Mouse (Mus musculus) neural tube, embryonic 15.5 days (tissue): ENCODE data around the gene Med13. TPM values are rescaled to one million over a fixed set of nuclear protein-coding genes. Genes with fewer than 3 reads are reported as not detected.

ENCODE experiments used
- ATAC-seq: fragments of 200-750 bp; cut with Nextera tagmentation; 2 replicates; pipeline ENCODE4 v1.8.0; 2017; ENCODE audit warnings: mild to moderate bottlenecking, moderate TSS enrichment, moderate library complexity; ENCODE audit not compliant: low FRiP score
- H3K27ac ChIP-seq: fragments of 300-500 bp; sonication (generic); replicated peaks from 2 replicates; pipeline ENCODE4 v1.5.1; 2015; ENCODE audit warnings: mild to moderate bottlenecking, inconsistent platforms
- H3K27me3 ChIP-seq: fragments of 300-500 bp; sonication (generic); replicated peaks from 2 replicates; pipeline ENCODE4 v1.6.1; 2015; ENCODE audit warnings: inconsistent platforms
- H3K36me3 ChIP-seq: fragments of 300-500 bp; sonication (generic); 2 replicates; pipeline ENCODE4 v1.6.1; 2015; ENCODE audit warnings: inconsistent platforms
- H3K4me1 ChIP-seq: fragments of 300-500 bp; sonication (generic); 2 replicates; pipeline ENCODE4 v1.6.1; 2015; ENCODE audit warnings: inconsistent platforms
- H3K4me2 ChIP-seq: fragments of 300-500 bp; sonication (generic); 2 replicates; pipeline ENCODE4 v1.6.1; 2015; ENCODE audit warnings: inconsistent platforms, mild to moderate bottlenecking, moderate library complexity
- H3K4me3 ChIP-seq: fragments of 300-500 bp; sonication (generic); replicated peaks from 2 replicates; pipeline ENCODE4 v1.5.1; 2015; ENCODE audit warnings: mild to moderate bottlenecking, inconsistent platforms
- H3K9ac ChIP-seq: fragments of 300-500 bp; sonication (generic); replicated peaks from 2 replicates; pipeline ENCODE4 v1.6.1; 2015; ENCODE audit warnings: mild to moderate bottlenecking, inconsistent platforms
- H3K9me3 ChIP-seq: fragments of 300-500 bp; sonication (generic); replicated peaks from 2 replicates; pipeline ENCODE4 v1.6.1; 2016; ENCODE audit warnings: inconsistent platforms
- WGBS: fragments of 180-500 bp; shearing (Covaris S2); methylation state at CpG from one replicate; pipeline ENCODE4 v1.1.7; 2015; ENCODE audit warnings: mixed read lengths; 5-methylcytosine and 5-hydroxymethylcytosine counted together
- polyA plus RNA-seq: library from polyadenylated mRNA; unstranded; fragments of >200 nt; fragmentation: Nextera tagmentation; extraction: Ambion mirVana; gene quantifications from 2 replicates; pipeline ENCODE4 v1.2.1, GENCODE M21; 2015

Med13 gene
- polyA plus RNA-seq, 1 experiment from 2014 or later, result 6.6 TPM

DNA sequence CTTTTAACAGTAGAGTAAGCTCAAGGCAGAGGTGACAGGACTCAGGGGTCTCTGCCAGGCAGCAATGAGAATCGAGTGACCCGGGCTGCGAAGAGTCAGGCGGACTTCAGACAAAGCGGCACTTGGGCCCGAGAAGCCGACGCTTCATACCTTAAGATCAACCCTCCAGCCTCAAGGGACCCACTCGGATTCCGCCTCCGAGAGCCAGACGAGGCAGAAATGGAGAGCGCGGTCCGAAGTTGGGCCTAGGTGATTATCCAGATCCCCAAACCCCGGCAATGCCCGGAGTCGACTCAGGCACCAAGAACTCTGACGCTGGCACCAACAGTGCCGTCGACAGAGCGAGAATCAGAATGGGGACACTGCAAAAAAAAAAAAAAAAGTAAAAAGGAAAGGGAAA is 100.3 kb downstream of the Med13 start:
- 0% methylated on average over 22 of the region's 22 CpGs for WGBS
- ATAC-seq, result peak; percentile 70
- H3K9ac ChIP-seq, result peak overlapping the region; percentile 88

DNA sequence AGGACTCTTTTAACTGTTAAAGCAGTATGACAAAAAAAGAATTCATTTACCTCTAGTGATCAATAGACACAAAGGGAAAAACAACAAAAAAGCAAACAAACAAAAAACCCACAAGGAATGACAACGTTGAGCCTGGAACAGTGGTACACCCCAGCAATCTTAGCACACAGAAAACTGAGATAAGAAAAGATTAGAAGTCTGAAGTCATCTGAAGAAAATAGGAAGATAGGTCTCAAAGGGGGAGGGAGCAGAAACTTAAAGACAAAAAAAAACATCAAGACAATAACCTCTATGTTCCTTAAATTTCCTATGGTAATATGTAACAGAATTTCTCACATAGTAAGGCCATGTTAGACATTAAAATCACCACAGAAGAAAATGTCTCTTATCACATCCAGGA is 104.1 kb downstream of the Med13 start:
- Histone ChIP-seq H3K4me1 (peaks cover 19% of the 10 kb centered on the region), H3K4me3 (no peak overlapping the region), H3K4me2 (no peak overlapping the region), H3K9ac (no peak overlapping the region), H3K36me3 (peaks cover 31% of the 10 kb centered on the region), H3K9me3 (no peaks in the 10 kb centered on the region), H3K27ac (no peak overlapping the region), H3K27me3 (no peaks in the 10 kb centered on the region)
- no peak for ATAC-seq
- WGBS, result 94% methylated on average over 1 of the region's 1 CpGs

More for the DNA sequence above, 100.3 kb downstream of the Med13 start:
- H3K4me1 ChIP-seq, result peaks cover 19% of the 10 kb centered on the region
- no peaks in the 10 kb centered on the region for H3K9me3 ChIP-seq
- H3K36me3 ChIP-seq, result peaks cover 9% of the 10 kb centered on the region
- H3K27ac ChIP-seq, result peak overlapping the region; percentile 85
- peak overlapping the region; percentile 73 for H3K4me3 ChIP-seq
- H3K27me3 ChIP-seq, result no peaks in the 10 kb centered on the region
- peak overlapping the region; percentile 74 for H3K4me2 ChIP-seq

DNA sequence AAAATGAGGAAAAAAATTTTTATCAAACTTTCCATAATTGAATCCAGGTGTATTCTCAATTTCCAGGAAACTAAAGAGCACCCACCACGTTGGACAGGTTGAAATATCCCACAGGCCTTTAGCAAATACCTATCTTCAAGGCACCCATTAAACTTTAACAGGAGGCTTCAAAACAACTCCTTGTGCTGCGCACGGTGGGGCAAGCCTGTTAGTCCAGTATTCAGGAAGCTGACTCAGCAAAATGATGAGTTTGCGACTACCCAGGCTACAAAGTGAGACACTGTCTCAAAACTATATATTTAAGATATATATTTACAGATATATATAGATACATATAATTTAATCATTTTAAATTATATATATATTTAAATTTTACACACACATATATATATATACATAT is 125.0 kb downstream of the Med13 start:
- no peak overlapping the region for H3K4me2 ChIP-seq
- no peak overlapping the region for H3K27ac ChIP-seq
- H3K4me3 ChIP-seq, result no peak overlapping the region
- no peaks in the 10 kb centered on the region for H3K27me3 ChIP-seq
- peaks cover 52% of the 10 kb centered on the region for H3K36me3 ChIP-seq
- WGBS, result 91% methylated on average over 4 of the region's 4 CpGs
- H3K9me3 ChIP-seq, result no peaks in the 10 kb centered on the region
- no peak for ATAC-seq
- H3K9ac ChIP-seq, result no peak overlapping the region
- no peaks in the 10 kb centered on the region for H3K4me1 ChIP-seq

DNA sequence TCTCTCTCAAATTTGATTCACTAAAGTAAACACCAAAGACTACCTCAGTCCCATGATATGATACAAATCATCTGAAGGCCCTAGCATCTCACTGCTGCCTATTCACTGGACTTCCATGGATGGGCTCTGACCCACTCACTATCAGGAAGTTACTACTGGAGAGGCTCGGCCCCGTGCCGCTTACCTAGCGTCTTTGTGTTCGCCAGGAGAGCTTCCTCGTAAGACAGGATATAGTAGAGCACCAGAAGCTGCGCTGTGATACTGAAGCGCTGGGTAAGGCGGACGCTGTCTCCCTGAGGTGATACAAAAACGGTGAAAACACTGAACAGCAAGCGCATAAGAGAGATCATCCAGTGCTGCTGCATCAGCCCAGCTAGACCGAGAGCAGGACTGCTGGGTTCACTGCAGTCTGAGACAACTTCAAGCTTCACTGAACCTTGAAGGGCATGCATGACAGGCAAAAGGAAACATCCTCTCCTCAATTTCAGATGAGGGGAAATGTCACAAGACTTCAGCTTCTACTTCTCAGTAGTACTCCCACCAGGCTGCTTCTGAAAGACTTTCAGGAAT is 125.5 kb downstream of the Med13 start:
- Histone ChIP-seq H3K4me3 (no peak overlapping the region), H3K9ac (no peak overlapping the region), H3K4me1 (no peaks in the 10 kb centered on the region), H3K4me2 (no peak overlapping the region), H3K27ac (no peak overlapping the region), H3K9me3 (no peaks in the 10 kb centered on the region), H3K36me3 (peaks cover 54% of the 10 kb centered on the region), H3K27me3 (no peaks in the 10 kb centered on the region)
- no peak for ATAC-seq
- WGBS, result 96% methylated on average over 13 of the region's 13 CpGs

DNA sequence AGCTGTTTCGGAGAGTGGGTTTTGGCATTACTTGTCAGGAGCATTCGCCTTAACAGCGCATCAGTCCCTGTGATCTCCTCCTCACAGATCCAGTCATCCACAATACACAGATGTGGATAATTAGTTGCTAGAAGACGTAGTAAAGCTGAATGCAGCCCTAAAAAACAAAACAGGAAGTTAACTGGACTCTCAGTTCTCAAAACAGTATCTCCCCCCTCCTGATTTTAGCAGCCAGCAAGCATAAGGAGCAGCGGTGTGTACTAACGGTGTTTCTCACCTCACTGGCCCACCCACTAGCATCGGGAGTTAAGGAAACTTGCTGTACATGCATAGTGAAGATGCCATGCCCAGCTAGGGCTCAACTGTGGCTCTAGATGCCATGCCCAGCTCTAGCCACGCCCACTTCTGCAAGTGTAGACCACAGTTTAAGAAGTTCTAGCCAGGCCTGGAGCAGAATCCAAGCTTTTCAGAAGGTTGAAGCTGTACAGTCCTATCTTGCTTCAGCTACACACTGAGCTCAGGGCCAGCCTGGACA is 130.7 kb downstream of the Med13 start:
- H3K36me3 ChIP-seq, result peaks cover 60% of the 10 kb centered on the region
- no peak overlapping the region for H3K9ac ChIP-seq
- no peak for ATAC-seq
- WGBS, result 92% methylated on average over 8 of the region's 8 CpGs
- H3K27ac ChIP-seq, result no peak overlapping the region
- no peaks in the 10 kb centered on the region for H3K27me3 ChIP-seq
- no peaks in the 10 kb centered on the region for H3K9me3 ChIP-seq
- H3K4me1 ChIP-seq, result no peaks in the 10 kb centered on the region
- no peak overlapping the region for H3K4me3 ChIP-seq
- H3K4me2 ChIP-seq, result no peak overlapping the region

DNA sequence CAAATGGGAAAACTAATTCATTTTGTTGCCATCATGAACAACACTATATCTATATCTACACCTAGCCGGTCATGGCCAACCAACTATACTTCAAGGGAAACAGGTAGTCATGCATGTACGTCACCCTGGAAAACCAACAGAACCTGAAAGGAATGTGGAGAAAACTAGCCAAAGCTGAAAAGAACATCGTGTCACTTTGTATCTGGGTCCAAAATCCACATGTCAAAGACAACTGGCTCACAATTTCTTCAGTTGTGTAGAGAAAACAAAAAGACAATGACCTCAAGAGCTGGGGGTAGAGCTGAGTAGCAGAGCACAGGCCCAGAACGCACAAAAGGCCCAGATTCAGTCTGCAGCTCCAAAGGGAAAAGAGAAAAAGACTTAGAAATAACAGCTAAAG is 131.6 kb downstream of the Med13 start:
- no peak overlapping the region for H3K4me2 ChIP-seq
- no peak for ATAC-seq
- H3K9me3 ChIP-seq, result no peaks in the 10 kb centered on the region
- H3K27ac ChIP-seq, result no peak overlapping the region
- H3K27me3 ChIP-seq, result no peaks in the 10 kb centered on the region
- no peak overlapping the region for H3K4me3 ChIP-seq
- WGBS, result 92% methylated on average over 4 of the region's 4 CpGs
- H3K9ac ChIP-seq, result no peak overlapping the region
- peaks cover 59% of the 10 kb centered on the region for H3K36me3 ChIP-seq
- no peaks in the 10 kb centered on the region for H3K4me1 ChIP-seq

Other genes starting within 250 kb of the Med13 start
- 0.60 and 3.1 TPM in 2 replicates for gene Brip1, start 156.4 kb downstream of the Med13 start, polyA plus RNA-seq
- 17.8 and 17.9 TPM in 2 replicates for gene Ints2, start 100.0 kb downstream of the Med13 start, polyA plus RNA-seq
- gene Rnft1, start 127.1 kb upstream of the Med13 start, polyA plus RNA-seq, result 16.0 and 20.7 TPM in 2 replicates
- 55.9 and 58.2 TPM in 2 replicates for gene Rps6kb1, start 187.2 kb upstream of the Med13 start, polyA plus RNA-seq
- gene Tubd1, start 187.4 kb upstream of the Med13 start, polyA plus RNA-seq, result 6.6 and 7.7 TPM in 2 replicates